Mouse (Mus musculus) left cerebral cortex, adult 9 months (tissue): ENCODE measurements around the gene Gm10322.
A peak's percentile ranks its signal among the peaks of the same experiment; 100 is the strongest.

Experiments
- DNase-seq, 2 experiments: peaks; one replicate each; pipeline ENCODE4 v3.0.0; 2022; ENCODE audit warnings: low spot score in 2 of 2

Gm10322 gene

GRCm38 (mm10) chr10:59615981-59616520 is at the start of gene Gm10322:
TSS of gene Gm10322 (plus strand) at chr10:59616063.
- DNase-seq, result peak in 1 of 2 experiments; percentile 39

- peak in 1 of 2 experiments; percentile 29 for DNase-seq
These were observed 48.9 kb upstream of the Gm10322 start for GRCm38 (mm10) chr10:59566968-59567367.

DNA sequence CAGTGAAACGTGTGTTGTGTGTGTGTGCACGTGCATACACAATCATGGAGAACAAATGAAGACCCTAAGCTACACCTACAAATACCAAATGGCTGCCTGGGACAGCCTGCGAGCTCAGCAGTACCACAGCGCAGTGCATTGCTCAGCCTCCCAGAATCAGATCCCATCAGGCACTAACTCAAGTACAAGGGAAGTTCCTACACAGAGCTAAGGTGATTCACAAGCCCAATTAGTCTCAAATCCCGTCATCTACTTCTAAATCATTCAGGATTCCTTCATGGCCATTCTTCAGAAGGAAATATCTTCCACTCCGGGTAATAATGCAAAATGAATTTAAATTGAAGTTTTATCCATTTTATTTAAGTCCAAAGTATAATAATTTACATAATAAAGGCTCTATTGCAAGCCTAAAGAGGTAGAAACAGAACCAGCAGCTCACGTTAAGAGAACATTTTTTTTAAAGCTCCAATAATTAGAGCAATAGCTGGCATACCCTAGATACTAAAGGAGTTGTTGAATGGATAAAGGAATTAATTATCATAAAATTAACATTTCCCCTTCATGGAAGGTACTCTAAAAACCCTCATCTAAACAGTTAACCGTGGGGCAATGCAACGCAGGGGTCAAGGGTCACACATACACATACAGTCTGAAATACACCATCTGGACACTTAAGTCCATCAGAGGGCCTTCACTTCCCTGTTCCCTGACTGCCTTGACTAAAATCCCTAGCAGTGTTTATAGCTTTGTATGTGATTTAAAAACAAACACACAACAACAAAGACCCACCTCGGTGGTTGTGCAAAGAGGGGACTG is 47.0 kb upstream of the Gm10322 start:
- no peak for DNase-seq

- DNase-seq, result no peak
These were observed 46.4 kb upstream of the Gm10322 start for GRCm38 (mm10) chr10:59569481-59569869.

DNA sequence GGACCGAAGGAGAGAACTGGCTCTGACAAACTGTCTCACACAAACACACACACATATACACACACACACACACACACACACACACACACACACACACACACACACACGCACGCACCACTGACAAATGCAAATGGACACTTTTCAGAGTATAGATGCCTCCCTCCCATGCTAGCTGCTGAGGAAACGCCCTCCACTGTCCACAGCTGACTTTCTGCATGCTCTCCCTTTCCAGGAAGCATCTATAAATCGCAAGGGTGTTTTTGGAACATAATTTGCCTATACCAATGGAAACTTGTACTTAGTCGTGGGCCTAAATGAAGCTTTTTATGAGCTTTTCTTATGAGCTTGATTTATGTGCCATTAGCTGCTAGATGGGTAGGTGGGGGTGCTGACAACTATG is 45.5 kb upstream of the Gm10322 start:
- no peak for DNase-seq

DNA sequence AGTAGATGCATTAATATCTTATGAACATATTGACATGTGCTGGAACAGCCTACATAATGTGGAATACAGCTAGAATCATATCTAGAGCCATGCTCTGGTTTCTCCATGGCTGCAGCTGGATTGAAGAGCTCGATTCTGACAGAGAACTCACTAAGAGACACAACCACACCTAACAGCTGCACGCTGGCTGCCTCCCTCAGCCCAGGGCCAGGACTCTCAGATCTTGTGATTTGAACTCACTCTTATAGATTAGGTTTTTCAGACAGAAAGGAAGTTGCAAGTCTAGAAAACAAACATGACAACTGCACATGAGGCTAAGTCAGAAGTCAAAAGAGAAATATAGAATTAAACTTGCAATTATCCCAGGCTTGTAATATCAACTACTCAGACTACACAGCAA is 45.1 kb upstream of the Gm10322 start:
- DNase-seq, result no peak

DNA sequence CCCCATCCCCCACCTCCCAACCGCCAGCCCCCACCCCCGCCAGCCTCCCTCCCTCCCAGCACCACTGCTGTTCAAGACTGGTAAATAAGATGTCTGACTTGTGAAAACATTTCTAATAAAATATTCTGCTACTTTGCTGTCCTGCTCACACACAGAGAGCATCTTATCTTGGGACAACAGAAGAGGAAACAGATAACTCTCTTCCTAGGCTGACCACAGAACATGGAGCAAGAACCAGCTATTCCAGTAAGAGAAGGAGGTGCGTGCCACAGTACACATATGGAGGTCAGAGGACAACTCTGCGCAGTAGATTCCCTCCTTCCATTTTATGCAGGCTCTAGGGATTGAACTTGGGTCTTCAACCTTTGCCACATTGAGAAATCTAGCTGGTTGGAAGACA is 44.6 kb upstream of the Gm10322 start:
- DNase-seq, result no peak

GRCm38 (mm10) chr10:59571964-59572363 is 43.9 kb upstream of the Gm10322 start:
- DNase-seq, result no peak

GRCm38 (mm10) chr10:59576305-59576704 is 39.6 kb upstream of the Gm10322 start:
- no peak for DNase-seq

GRCm38 (mm10) chr10:59577871-59578801 is 37.7 kb upstream of the Gm10322 start:
- DNase-seq, result no peak

DNA sequence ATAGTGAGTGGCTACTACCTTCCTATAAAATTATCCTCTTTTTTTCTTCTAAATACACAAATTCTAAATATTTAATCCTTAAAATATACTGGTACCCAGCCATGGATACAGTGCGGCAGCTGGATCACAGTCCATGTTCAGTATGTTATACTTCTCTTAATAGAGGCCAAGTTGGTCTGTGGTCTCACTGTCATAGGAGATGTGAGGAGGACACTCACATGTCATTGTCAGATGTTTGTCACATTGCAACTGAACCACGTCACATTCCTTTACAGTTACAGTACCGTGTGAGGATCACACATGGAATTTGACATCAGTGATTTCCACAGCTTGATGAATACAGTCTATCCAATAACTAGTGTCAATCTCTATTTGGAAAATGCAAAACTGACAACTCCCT is 36.2 kb upstream of the Gm10322 start:
- no peak for DNase-seq

GRCm38 (mm10) chr10:59580593-59581149 is 35.2 kb upstream of the Gm10322 start:
- no peak for DNase-seq

DNA sequence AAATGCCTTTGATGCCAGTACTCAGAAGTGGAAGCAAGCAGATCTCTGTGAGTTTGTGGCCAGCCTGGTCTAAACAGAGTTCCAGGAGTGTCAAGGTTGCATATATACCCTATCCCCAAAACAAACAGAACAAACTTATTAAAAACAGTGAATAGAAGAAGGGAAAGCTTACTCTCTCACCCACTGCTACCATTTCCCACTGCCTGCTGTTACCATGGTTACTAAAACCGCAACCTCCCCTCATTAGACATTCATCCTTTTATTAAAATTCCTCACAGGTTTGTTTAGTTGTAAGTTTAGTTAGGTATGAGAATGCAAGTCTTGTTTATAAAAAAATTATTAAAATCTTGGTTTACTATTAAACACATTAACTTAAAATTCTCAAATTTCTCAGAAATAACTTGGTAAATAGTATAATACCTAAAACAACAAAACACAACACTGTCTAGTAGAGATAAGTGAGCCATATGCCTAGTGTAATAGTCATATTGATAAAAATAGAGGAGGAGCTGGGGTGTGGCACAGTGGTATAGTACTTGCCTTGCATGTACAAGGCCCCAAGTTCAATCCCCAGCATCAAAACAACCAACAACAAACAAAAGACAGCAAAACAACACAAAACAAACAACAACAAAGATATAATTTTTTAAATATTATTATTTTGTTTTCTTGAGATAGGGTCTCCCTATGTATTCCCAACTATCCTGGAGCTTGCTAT is 33.9 kb upstream of the Gm10322 start:
- no peak for DNase-seq

GRCm38 (mm10) chr10:59585621-59586020 is 30.2 kb upstream of the Gm10322 start:
- DNase-seq, result no peak

GRCm38 (mm10) chr10:59586821-59587220 is 29.0 kb upstream of the Gm10322 start:
- DNase-seq, result no peak

- peak in 1 of 2 experiments; percentile 34 for DNase-seq
These were observed 27.7 kb upstream of the Gm10322 start for GRCm38 (mm10) chr10:59588135-59588534.

DNA sequence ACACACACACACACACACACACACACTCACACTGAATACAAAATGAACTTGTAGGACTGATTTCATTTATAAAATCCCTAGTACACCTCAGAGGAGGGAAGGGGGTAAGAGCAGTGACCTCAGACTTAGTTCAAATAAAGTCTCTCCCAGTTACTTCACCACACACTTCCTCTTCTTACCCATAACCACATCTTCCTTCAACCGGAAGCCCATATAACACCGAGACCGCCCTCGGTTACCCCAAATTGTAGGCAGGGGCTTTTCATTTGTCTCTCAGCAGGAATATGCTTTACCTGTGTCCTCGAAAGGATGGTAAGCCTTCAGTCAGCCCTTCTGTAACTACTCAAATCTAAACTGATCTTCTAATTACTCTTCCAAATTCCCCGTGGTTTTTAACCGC is 26.4 kb upstream of the Gm10322 start:
- no peak for DNase-seq

GRCm38 (mm10) chr10:59589856-59590255 is 26.0 kb upstream of the Gm10322 start:
- no peak for DNase-seq

DNA sequence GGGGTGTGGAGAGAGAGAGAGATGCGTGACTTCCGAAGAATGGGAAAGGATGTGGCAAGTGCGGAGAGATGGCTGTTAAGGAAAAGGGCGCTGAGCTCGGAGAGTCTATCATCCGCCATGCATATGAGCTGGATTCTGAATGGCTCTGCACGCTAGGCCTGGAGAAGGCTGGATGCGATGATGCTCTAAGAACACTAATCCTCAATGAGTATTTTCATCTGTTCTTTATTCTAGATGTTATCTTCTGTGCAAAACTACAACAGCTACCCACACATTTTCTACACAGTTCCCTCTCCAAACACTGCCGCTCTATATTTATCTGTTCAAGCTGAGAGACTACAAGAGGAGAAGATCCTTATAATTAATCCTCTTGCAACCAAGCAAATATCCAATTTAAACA is 25.3 kb upstream of the Gm10322 start:
- peak in 1 of 2 experiments; percentile 47 for DNase-seq

GRCm38 (mm10) chr10:59593826-59594570 is 21.9 kb upstream of the Gm10322 start:
- DNase-seq, result peak in 1 of 2 experiments; percentile 76

GRCm38 (mm10) chr10:59600516-59600915 is 15.3 kb upstream of the Gm10322 start:
- DNase-seq, result no peak
